Mouse (Mus musculus) T-helper 17 cell (primary cell): Measurements from ENCODE around the gene Phf6.
"Not testable (repeated sequence)": the region's sequence is repeated elsewhere in the genome, so short reads cannot be mapped to it uniquely, and the experiment has no call there.

ENCODE experiments used
- in situ Hi-C, 2 experiments: fragments of 300-600 bp; cut with MboI, MseI; formaldehyde crosslinking; loops; 1 replicate in 1 of 2; 2 replicates in 1 of 2; pipeline ENCODE4 v1.15.1; 2025; ENCODE audit warnings: high pct_unique_total_duplicates in 2 of 2

Phf6 gene

GRCm38 (mm10) chrX:52911587-52912371 is at the start of gene Phf6:
Gene Phf6, plus strand, starts transcription at chrX:52912266.
- in situ Hi-C loops, result no loop called here

DNA sequence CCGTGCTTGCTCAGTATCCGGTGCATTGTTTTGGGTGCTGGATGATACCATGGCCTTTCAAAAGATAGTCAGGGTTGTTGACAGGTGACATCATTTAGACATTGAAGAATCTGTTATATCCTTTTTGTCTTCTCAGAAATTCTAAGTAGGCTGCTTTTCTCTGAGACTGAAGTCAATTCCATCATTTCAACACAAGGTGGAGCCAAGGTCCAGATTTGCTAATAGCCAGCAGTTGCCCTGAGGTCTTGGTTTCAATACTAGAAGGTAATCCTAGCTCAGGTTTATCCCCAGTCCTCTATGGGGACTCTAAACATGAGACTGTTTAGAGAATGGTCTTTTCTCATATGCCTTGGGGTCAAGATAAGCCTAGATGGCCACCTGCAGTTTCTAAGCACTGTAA is 47.9 kb upstream of the Phf6 start:
- in situ Hi-C loops, result loop anchor here in 1 of 2 experiments (5.0 kb wide), 1 partner anchor 73 kb away; no protein-coding TSS in a partner anchor

DNA sequence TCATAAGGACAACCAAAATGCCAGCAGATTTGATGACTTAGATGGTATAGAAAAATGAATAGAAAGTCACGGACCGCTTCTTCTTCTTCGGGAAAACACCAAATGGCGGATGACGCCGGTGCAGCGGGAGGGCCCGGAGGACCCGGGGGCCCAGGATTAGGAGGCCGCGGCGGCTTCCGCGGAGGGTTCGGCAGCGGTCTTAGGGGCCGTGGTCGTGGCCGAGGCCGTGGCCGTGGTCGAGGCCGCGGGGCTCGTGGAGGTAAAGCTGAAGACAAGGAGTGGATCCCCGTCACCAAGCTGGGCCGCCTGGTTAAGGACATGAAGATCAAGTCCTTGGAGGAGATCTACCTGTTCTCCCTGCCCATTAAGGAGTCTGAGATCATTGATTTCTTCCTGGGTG is 13.6 kb upstream of the Phf6 start:
- in situ Hi-C loops, result not testable (repeated sequence)

GRCm38 (mm10) chrX:52912372-52912728 is 284 bp downstream of the Phf6 start:
- in situ Hi-C loops, result no loop called here

DNA sequence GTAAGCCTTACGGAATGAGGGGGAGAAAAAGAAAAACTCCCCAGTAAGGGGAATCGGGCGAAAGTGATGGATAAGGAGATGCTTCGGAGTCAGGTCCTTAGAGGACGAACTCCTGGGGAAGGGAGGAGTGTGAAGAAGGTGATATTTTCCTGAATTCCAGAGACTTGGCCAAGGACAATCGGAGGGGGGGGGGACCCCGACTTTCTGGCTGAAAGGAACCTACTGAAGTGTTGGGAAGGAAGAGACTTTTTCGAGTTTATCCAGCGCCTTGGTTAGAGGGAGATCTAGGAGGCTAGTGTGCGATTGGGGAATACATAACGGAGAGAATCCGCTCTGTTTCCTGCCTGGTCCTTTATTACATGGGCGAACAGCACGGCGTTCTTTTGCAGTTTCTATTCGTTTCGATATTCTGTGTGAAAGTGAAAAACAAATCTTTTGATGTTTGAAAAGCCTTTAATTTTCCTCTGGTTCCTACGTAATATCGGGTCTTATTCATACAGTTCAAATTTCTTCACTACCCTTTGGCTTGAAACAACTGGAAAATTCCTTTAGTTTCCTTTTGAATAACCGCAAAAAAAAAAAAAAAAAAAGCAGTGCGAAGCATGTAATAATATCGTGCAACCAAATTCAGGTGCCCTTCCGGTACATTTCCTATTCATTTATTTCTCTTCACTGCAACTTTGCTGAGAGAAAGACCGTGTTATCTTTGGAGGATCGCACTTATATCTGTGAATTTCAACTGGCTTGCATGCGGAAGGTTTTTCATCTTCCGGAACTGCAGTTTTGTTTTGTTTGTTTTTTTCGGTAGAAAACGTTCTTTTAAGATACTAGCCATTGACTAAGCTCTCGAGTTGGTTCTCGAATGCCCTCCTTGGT is 998 bp downstream of the Phf6 start:
- in situ Hi-C loops, result no loop called here

- in situ Hi-C loops, result no loop called here
These were observed 1.8 kb downstream of the Phf6 start for GRCm38 (mm10) chrX:52913856-52914255.

- in situ Hi-C loops, result no loop called here
These were observed 2.6 kb downstream of the Phf6 start for GRCm38 (mm10) chrX:52914705-52915104.

DNA sequence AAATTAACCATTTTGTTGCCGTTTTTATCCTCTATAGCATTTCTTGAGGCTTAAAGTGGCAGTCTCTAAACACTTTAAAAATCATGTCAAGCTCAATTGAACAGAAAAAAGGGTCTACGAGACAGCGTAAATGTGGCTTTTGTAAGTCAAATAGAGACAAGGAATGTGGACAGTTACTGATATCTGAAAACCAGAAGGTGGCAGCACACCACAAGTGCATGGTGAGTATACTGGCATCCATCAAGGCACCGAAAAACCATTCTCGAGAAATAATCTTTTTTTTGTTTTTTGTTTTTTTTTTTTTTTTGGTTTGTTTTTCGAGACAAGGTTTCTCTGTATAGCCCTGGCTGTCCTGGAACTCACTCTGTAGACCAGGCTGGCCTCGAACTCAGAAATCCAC is 4.5 kb downstream of the Phf6 start:
- in situ Hi-C loops, result no loop called here

DNA sequence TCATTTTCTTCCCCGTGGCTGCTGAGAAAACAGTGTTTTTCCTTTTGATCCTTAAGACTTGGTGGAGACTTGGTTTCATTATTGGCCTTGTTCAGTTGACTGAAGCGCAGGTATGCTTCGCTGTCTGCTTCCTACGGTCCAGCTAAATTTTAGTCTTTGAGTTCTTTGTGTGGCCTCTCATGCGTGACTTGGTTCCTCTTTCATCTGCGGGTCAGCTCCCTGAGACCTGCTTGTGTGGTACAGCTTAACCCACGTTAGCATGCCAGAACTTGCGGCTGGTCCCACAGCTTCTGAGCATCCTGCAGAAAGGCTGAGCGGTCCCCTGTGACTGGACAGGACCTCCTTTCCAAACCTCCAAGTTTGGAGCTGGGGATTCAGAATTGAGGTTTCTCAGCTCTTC is 14.7 kb downstream of the Phf6 start:
- in situ Hi-C loops, result no loop called here

- in situ Hi-C loops, result no loop called here
These were observed 16.8 kb downstream of the Phf6 start for GRCm38 (mm10) chrX:52928883-52929282.

GRCm38 (mm10) chrX:52929779-52930178 is 17.7 kb downstream of the Phf6 start:
- in situ Hi-C loops, result no loop called here

DNA sequence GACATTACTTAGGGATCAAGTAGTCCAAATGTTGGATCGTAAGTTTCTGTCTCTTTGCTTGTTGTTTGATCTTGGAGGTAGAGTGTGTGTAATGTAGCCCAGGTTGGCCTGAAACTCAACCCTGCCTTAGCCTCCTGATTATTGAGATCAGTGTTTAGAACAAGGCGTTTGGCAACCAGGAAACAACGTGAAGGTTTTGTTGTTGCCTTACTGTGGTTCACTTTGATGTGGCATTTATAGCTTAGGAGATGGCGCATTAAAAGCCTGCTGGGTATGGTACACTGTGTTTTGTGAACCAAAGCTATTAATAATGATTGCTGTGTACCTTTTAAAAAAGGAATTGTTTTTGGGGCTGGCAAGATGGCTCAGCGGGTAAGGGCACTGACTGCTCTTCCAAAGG is 18.1 kb downstream of the Phf6 start:
- in situ Hi-C loops, result no loop called here

GRCm38 (mm10) chrX:52932161-52932560 is 20.1 kb downstream of the Phf6 start:
- in situ Hi-C loops, result no loop called here

- in situ Hi-C loops, result no loop called here
These were observed 22.4 kb downstream of the Phf6 start for GRCm38 (mm10) chrX:52934496-52934895.

DNA sequence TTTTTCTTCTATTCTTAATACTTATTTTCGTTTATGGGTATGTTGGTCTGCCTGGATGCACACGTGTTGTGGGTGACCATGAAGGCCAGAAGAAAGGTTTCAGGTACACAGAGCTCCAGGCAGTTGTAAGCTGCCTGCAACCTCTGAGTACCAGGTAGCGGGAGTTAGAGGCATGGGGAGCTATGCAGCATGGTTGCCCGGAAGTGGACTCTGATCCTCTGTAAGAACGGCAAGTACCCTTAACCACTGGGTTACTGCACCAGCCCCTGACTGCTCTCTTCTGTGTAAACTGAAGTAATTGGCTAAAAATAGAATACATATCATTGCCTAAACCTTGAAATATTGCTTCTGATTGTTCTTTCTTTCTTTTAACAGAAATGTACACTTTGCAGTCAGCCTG is 33.4 kb downstream of the Phf6 start:
- in situ Hi-C loops, result no loop called here

- in situ Hi-C loops, result no loop called here
These were observed 37.6 kb downstream of the Phf6 start for GRCm38 (mm10) chrX:52949713-52950112.

GRCm38 (mm10) chrX:52956942-52957341 is 44.9 kb downstream of the Phf6 start:
- in situ Hi-C loops, result no loop called here

- in situ Hi-C loops, result no loop called here
These were observed 49.6 kb downstream of the Phf6 start for GRCm38 (mm10) chrX:52961559-52962110.

DNA sequence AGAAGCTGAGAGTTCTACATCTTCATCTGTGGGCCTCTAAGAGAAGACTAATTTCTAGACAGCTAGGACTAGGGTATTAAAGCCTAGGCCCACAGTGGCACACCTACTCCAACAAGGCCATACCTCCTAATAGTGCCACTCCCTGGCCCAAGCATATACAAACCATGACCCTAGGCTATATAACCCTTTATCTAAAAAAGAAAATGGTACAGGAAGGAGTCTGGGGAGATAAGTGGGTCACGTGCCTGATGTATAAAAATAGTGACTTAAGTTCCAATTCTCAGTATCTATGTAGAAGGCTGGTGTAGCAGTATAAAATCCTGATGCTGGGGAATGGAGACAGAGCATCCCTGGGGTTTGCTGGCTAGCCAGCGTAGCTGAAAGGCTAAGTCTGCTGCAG is 53.1 kb downstream of the Phf6 start:
- in situ Hi-C loops, result no loop called here

GRCm38 (mm10) chrX:52971211-52972006 is 59.3 kb downstream of the Phf6 start:
- in situ Hi-C loops, result no loop called here

DNA sequence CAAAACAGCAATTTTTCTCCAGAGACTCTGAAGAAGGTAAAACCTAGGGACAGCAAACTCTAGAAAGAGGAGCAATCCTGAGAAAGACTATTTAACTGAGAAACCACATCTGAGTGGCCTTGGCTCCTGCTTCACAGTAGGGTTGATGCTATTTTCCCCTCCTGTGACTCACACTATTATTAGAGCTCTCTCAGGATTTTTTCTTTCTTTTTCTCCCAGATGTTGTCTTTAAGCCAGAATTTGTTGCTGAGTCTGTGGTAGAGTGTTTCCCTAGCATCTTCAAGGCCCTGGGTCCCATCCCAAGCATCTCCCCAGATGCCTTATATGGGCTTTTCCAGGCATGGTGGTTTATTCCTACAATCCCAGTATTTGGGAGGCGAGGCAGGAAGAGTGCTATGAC is 60.1 kb downstream of the Phf6 start:
- in situ Hi-C loops, result no loop called here

- in situ Hi-C loops, result no loop called here
These were observed 60.6 kb downstream of the Phf6 start for GRCm38 (mm10) chrX:52972680-52973079.
